Mouse (Mus musculus): Measurements from ENCODE around the gene Mtch2. TPM values are rescaled to one million over a fixed set of nuclear protein-coding genes. Genes with fewer than 3 reads are reported as not detected.
A peak's percentile ranks its signal among the peaks of the same experiment; 100 is the strongest.

The Mtch2 gene
- polyA plus RNA-seq, 1 experiment from 2014 or later, result 259 TPM

DNA sequence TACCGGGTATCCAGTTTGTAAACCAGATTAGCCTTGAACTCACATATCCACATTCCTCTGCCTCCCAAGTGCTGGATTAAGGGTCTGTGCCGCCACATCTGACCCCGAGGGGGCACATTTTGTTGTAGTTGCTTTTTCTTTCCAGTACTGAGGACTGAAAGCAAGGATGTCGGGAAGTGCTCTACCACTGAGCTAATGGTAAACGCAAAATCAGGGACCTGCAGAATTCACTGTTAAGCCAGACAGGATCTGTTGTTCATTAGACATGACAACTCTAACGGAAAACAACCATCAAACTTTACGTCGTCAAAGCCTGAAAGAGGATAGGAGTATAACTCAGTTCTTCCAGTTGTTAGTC lies 379 bp upstream of the Mtch2 start:
- Histone ChIP-seq H3K27me3 (ENCODE audit: control insufficient read depth, insufficient read depth, low read length) (no peaks in the 10 kb centered on the region), H3K27ac (ENCODE audit: low read length) (peak overlapping the region; percentile 91), H3K9me3 (replicated peaks; ENCODE audit: control insufficient read depth, low read length) (no peaks in the 10 kb centered on the region), H3K4me1 (ENCODE audit: control insufficient read depth, insufficient read depth, low read length) (peaks cover 18% of the 10 kb centered on the region), H3K36me3 (ENCODE audit: control insufficient read depth, insufficient read depth) (peaks cover 15% of the 10 kb centered on the region), H3K9ac (ENCODE audit: low read length) (peak overlapping the region; percentile 76), H3K4me3 (ENCODE audit: low read length) (peak overlapping the region; percentile 99), H3K4me2 (ENCODE audit: low read depth, low read length) (peak overlapping the region; percentile 85)
- ATAC-seq (replicated peaks; ENCODE audit: extremely low read depth, insufficient read depth, low FRiP score), result peak; percentile 15
- WGBS, result 5% methylated on average over 8 of the region's 8 CpGs

DNA sequence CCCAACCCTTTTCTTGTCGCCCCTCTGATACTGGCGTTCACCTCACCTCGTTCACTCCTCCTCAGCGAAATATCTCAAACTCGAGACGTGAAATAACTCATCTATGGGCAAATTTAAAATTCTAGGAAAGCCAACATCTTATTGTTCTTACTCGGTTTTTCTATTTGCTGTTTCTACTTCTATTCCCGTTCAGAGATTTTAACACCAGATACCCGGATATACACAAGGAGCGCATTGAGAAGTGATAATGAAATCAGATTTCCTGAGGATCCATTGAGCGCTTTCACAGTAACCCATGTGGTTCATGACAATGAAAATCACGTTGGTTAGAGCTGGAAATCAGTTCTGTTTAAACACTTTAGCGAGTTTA lies 711 bp downstream of the Mtch2 start:
- Histone ChIP-seq H3K36me3 (ENCODE audit: control insufficient read depth, insufficient read depth) (peaks cover 22% of the 10 kb centered on the region), H3K9me3 (replicated peaks; ENCODE audit: control insufficient read depth, low read length) (no peaks in the 10 kb centered on the region), H3K9ac (ENCODE audit: low read length) (peak overlapping the region; percentile 97), H3K4me2 (ENCODE audit: low read depth, low read length) (peak overlapping the region; percentile 85), H3K27ac (ENCODE audit: low read length) (peak overlapping the region; percentile 91), H3K4me1 (ENCODE audit: control insufficient read depth, insufficient read depth, low read length) (peaks cover 18% of the 10 kb centered on the region), H3K4me3 (ENCODE audit: low read length) (peak overlapping the region; percentile 99), H3K27me3 (ENCODE audit: control insufficient read depth, insufficient read depth, low read length) (no peaks in the 10 kb centered on the region)
- ATAC-seq (replicated peaks; ENCODE audit: extremely low read depth, insufficient read depth, low FRiP score), result no peak
- WGBS, result under 1% methylated on average over 13 of the region's 13 CpGs

GRCm38 (mm10) chr2:90848331-90848730 lies 1.4 kb downstream of the Mtch2 start:
- no peak for ATAC-seq (replicated peaks; ENCODE audit: extremely low read depth, insufficient read depth, low FRiP score)
- Histone ChIP-seq H3K4me2 (ENCODE audit: low read depth, low read length) (peak overlapping the region; percentile 85), H3K9me3 (replicated peaks; ENCODE audit: control insufficient read depth, low read length) (no peaks in the 10 kb centered on the region), H3K36me3 (ENCODE audit: control insufficient read depth, insufficient read depth) (peaks cover 27% of the 10 kb centered on the region), H3K27me3 (ENCODE audit: control insufficient read depth, insufficient read depth, low read length) (no peaks in the 10 kb centered on the region), H3K4me3 (ENCODE audit: low read length) (peak overlapping the region; percentile 99), H3K9ac (ENCODE audit: low read length) (peak overlapping the region; percentile 97), H3K27ac (ENCODE audit: low read length) (no peak overlapping the region), H3K4me1 (ENCODE audit: control insufficient read depth, insufficient read depth, low read length) (peaks cover 18% of the 10 kb centered on the region)
- 86% methylated on average over 5 of the region's 5 CpGs for WGBS

DNA sequence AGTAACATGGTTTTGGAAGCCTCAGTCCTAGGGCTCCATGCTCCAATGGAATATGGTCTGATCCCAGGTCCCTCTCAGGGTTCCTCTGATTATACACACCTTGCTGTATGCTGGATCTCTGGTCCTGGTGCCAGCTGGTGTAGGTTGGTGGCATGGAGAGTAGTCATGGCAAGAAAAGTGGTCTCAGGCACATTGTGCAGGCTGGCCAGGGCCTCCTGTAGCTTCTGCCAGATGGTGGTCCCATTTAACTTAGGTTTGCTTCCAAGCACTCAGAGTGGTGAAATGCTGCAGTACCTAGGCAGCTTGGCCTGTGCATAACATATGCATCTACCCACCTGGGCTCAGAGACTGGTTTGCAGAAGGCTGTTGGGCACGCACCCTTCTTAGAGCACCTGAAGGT lies 3.4 kb downstream of the Mtch2 start:
- Histone ChIP-seq H3K27me3 (ENCODE audit: control insufficient read depth, insufficient read depth, low read length) (no peaks in the 10 kb centered on the region), H3K4me3 (ENCODE audit: low read length) (no peak overlapping the region), H3K4me2 (ENCODE audit: low read depth, low read length) (no peak overlapping the region), H3K27ac (ENCODE audit: low read length) (no peak overlapping the region), H3K9ac (ENCODE audit: low read length) (no peak overlapping the region), H3K36me3 (ENCODE audit: control insufficient read depth, insufficient read depth) (peaks cover 36% of the 10 kb centered on the region), H3K4me1 (ENCODE audit: control insufficient read depth, insufficient read depth, low read length) (peaks cover 18% of the 10 kb centered on the region), H3K9me3 (replicated peaks; ENCODE audit: control insufficient read depth, low read length) (no peaks in the 10 kb centered on the region)
- 93% methylated on average over 1 of the region's 1 CpGs for WGBS
- no peak for ATAC-seq (replicated peaks; ENCODE audit: extremely low read depth, insufficient read depth, low FRiP score)

DNA sequence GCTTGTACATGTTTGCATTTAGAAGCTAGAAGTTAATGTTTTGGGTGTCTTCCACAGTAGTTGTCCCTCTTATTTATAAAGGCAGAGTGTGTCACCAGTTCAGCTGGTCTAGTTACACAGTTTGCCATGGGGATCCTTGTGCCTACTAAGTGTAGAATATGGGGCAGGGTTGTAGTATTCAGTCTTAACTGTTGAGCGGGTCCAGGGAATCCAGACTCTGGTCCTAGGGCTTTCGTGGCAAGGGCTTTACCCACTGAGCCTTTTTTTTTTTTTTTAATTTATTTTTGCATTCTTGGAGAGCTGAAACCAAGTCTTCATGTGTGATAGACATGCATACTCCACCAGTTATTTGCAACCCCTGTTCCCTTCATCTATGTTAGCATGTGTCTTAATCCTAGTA lies 14.5 kb downstream of the Mtch2 start:
- H3K4me3 ChIP-seq (ENCODE audit: low read length), result no peak overlapping the region
- H3K4me1 ChIP-seq (ENCODE audit: control insufficient read depth, insufficient read depth, low read length), result no peaks in the 10 kb centered on the region
- no peak overlapping the region for H3K27ac ChIP-seq (ENCODE audit: low read length)
- H3K27me3 ChIP-seq (ENCODE audit: control insufficient read depth, insufficient read depth, low read length), result no peaks in the 10 kb centered on the region
- no peak overlapping the region for H3K9ac ChIP-seq (ENCODE audit: low read length)
- peaks cover 47% of the 10 kb centered on the region for H3K36me3 ChIP-seq (ENCODE audit: control insufficient read depth, insufficient read depth)
- no peaks in the 10 kb centered on the region for H3K9me3 ChIP-seq (replicated peaks; ENCODE audit: control insufficient read depth, low read length)
- H3K4me2 ChIP-seq (ENCODE audit: low read depth, low read length), result no peak overlapping the region
- ATAC-seq (replicated peaks; ENCODE audit: extremely low read depth, insufficient read depth, low FRiP score), result no peak
- WGBS, result 90% methylated on average over 2 of the region's 2 CpGs

GRCm38 (mm10) chr2:90864184-90864583 lies 17.2 kb downstream of the Mtch2 start:
- no peak for ATAC-seq (replicated peaks; ENCODE audit: extremely low read depth, insufficient read depth, low FRiP score)
- H3K36me3 ChIP-seq (ENCODE audit: control insufficient read depth, insufficient read depth), result peaks cover 42% of the 10 kb centered on the region
- H3K4me1 ChIP-seq (ENCODE audit: control insufficient read depth, insufficient read depth, low read length), result no peaks in the 10 kb centered on the region; the same call in 1 of the 2 replicates
- H3K27me3 ChIP-seq (ENCODE audit: control insufficient read depth, insufficient read depth, low read length), result no peaks in the 10 kb centered on the region
- H3K27ac ChIP-seq (ENCODE audit: low read length), result no peak overlapping the region
- no peak overlapping the region for H3K9ac ChIP-seq (ENCODE audit: low read length)
- H3K4me2 ChIP-seq (ENCODE audit: low read depth, low read length), result no peak overlapping the region
- no peak overlapping the region for H3K4me3 ChIP-seq (ENCODE audit: low read length)
- no peaks in the 10 kb centered on the region for H3K9me3 ChIP-seq (replicated peaks; ENCODE audit: control insufficient read depth, low read length)

DNA sequence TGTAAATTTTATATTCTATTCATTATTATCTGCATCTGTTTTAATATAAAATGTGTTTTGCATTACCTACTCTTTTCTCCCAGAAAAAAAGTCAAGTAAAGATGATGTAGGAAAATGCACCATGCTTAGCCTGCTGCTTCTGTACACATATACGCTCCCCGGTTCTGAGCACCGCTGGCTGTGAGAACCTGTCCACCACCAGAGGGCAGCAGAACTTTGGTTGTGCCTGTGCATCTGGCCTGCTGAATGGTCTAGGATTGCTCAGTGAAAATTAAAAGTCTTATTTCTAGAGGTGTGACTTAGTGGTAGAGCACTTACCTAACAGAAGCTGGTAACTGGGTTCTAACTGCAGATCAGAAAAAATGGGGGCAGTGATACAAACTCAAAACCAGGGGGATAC lies 19.6 kb downstream of the Mtch2 start:
- WGBS, result 21% methylated on average over 3 of the region's 3 CpGs
- Histone ChIP-seq H3K4me3 (ENCODE audit: low read length) (no peak overlapping the region), H3K9me3 (replicated peaks; ENCODE audit: control insufficient read depth, low read length) (no peaks in the 10 kb centered on the region), H3K9ac (ENCODE audit: low read length) (no peak overlapping the region), H3K4me2 (ENCODE audit: low read depth, low read length) (no peak overlapping the region), H3K27ac (ENCODE audit: low read length) (no peak overlapping the region), H3K4me1 (ENCODE audit: control insufficient read depth, insufficient read depth, low read length) (peaks cover 17% of the 10 kb centered on the region), H3K36me3 (ENCODE audit: control insufficient read depth, insufficient read depth) (peaks cover 32% of the 10 kb centered on the region), H3K27me3 (ENCODE audit: control insufficient read depth, insufficient read depth, low read length) (no peaks in the 10 kb centered on the region)
- ATAC-seq (replicated peaks; ENCODE audit: extremely low read depth, insufficient read depth, low FRiP score), result peak; percentile 70; the same call in 1 of the 2 replicates

- Histone ChIP-seq H3K9ac (ENCODE audit: low read length) (peak overlapping the region; percentile 60), H3K4me2 (ENCODE audit: low read depth, low read length) (peak overlapping the region; percentile 54), H3K9me3 (replicated peaks; ENCODE audit: control insufficient read depth, low read length) (no peaks in the 10 kb centered on the region), H3K36me3 (ENCODE audit: control insufficient read depth, insufficient read depth) (peaks cover 13% of the 10 kb centered on the region), H3K4me3 (ENCODE audit: low read length) (peak overlapping the region; percentile 11; the same call in 1 of the 2 replicates), H3K27ac (ENCODE audit: low read length) (peak overlapping the region; percentile 95), H3K4me1 (ENCODE audit: control insufficient read depth, insufficient read depth, low read length) (peaks cover 21% of the 10 kb centered on the region), H3K27me3 (ENCODE audit: control insufficient read depth, insufficient read depth, low read length) (no peaks in the 10 kb centered on the region)
- ATAC-seq (replicated peaks; ENCODE audit: extremely low read depth, insufficient read depth, low FRiP score), result peak; percentile 92
- 3% methylated on average over 4 of the region's 4 CpGs for WGBS
Measured at GRCm38 (mm10) chr2:90870136-90870601, 23.2 kb downstream of the Mtch2 start.

GRCm38 (mm10) chr2:90871180-90871961 lies 24.4 kb downstream of the Mtch2 start:
- H3K9me3 ChIP-seq (replicated peaks; ENCODE audit: control insufficient read depth, low read length), result no peaks in the 10 kb centered on the region
- H3K36me3 ChIP-seq (ENCODE audit: control insufficient read depth, insufficient read depth), result peaks cover 3% of the 10 kb centered on the region; the same call in 1 of the 2 replicates
- H3K4me1 ChIP-seq (ENCODE audit: control insufficient read depth, insufficient read depth, low read length), result peaks cover 23% of the 10 kb centered on the region
- H3K27me3 ChIP-seq (ENCODE audit: control insufficient read depth, insufficient read depth, low read length), result no peaks in the 10 kb centered on the region
- H3K9ac ChIP-seq (ENCODE audit: low read length), result no peak overlapping the region
- ATAC-seq (replicated peaks; ENCODE audit: extremely low read depth, insufficient read depth, low FRiP score), result no peak
- 50% methylated on average over 8 of the region's 8 CpGs for WGBS
- H3K4me2 ChIP-seq (ENCODE audit: low read depth, low read length), result no peak overlapping the region
- H3K27ac ChIP-seq (ENCODE audit: low read length), result peak overlapping the region; percentile 95
- no peak overlapping the region for H3K4me3 ChIP-seq (ENCODE audit: low read length)
